Mouse (Mus musculus): Measurements from ENCODE around the gene Zmynd19.
A peak's percentile ranks its signal among the peaks of the same experiment; 100 is the strongest.

The Zmynd19 gene

GRCm38 (mm10) chr2:24949421-24950188 lies at the start of gene Zmynd19:
TSS of gene Zmynd19 (plus strand) at chr2:24949792.
- DNase-seq (ENCODE audit: low spot score): peak; percentile 97

DNA sequence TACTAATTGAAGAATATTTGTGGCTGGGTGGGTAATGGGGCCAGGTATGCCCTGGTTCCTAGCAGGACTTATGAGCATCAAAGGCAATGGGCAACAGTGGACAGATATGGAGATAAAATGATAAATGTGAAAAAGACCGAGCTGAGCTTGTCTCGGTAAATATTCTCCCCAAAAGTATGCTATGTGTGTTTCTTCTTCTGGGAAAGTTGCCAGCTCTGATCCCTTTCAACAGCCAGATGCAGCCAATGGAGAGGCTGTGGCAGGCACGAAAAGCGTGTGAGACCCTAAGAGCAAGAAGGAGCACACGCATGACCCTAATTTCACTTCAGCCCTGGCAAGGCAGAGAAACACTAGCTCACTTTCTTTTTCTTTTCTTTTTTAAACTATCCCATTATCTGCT lies 48.5 kb upstream of the Zmynd19 start:
- DNase-seq (ENCODE audit: low spot score): no peak

GRCm38 (mm10) chr2:24902999-24903398 lies 46.6 kb upstream of the Zmynd19 start:
- DNase-seq (ENCODE audit: low spot score): no peak

DNA sequence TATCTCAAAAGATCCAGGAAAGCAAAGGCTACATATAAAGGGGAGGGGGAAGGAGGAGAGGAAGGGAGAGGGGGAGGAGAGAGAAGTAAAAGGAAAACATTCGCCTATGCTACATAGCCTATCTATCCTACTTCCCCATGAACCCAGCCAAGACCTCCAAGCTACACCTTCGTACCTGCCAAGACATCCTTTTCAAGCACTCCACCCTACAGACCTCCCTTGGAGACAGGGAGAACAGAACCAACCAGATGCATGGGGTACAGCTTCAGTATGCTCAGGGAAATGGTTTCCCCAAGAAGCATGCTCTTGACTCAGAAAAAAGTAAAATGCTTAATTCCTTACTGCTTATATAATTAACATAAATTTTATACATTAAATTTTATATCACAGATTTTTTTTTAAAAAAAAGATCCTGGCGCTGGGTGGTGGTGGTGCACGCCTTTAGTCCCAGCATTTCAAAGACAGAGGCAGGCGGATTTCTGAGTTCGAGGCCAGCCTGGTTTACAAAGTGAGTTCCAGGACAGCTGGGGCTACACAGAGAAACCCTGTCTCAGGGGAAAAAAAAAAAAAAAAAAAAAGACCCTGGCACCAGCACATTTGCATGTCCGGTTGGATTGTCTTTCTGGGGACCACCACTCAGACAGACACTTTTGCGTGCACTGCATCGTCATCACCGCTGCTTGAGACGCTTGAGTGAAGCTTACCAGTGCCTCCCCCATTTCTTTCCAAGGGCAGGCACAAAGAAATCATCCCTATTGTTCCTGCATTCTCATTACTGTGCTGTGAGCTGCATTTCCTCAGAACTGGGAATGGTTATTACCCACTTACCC lies 44.6 kb upstream of the Zmynd19 start:
- no peak for DNase-seq (ENCODE audit: low spot score)

- DNase-seq (ENCODE audit: low spot score): no peak
Observed at GRCm38 (mm10) chr2:24905653-24906155, 43.9 kb upstream of the Zmynd19 start.

DNA sequence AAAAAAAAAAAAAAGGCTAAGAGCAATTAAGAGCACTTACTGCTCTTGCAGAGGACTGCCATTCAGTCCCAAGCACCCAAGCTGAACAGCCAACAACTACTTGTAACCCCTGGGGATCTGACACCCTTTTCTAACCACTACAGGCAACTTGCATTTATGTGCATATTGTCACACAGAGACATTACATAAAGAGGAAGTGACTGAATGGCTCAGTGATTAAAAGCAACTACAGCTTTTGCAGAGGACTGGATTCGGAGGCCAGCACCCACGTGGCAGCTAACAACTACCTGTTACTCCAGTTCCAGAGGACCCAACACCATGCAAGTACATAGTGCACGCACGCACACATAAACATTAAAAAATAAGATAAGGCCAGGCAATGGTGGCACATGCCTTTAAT lies 39.1 kb upstream of the Zmynd19 start:
- DNase-seq (ENCODE audit: low spot score): no peak

DNA sequence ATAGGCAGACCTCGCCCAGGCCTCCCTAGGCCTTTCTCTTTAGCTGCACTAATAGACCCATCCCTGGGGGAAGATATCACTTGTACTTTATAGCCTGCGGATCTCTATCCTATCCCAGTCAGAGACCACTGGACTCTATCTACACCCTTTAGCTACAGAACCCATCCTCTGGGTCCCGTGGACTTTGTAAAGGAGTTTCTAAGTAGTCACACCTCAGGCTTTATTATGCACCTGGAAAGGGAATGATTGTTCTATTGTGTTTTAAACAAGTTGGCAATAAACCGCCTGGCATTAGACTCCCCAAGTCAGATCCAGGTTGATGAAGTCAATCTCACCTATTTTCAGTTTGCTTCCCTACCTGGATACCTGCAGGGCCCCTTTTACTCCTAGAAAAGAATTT lies 37.4 kb upstream of the Zmynd19 start:
- DNase-seq (ENCODE audit: low spot score): no peak

- no peak for DNase-seq (ENCODE audit: low spot score)
Observed at GRCm38 (mm10) chr2:24912589-24912988, 37.0 kb upstream of the Zmynd19 start.

DNA sequence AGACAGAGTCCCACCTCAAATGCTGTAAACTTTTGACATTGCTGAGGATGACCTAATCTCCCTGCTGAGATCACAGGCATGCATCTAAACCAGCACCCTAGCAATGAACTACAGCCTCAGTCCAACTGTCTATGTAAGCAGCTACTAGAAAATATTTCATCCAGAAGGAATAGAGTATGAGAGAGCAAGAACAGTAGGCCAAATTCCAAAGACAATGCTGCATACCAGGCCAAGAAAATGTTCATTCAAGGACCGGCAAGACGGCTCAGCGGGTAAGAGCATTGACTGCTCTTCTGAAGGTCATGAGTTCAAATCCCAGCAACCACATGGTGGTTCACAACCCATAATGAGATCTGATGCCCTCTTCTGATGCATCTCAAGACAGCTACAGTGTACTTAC lies 34.8 kb upstream of the Zmynd19 start:
- no peak for DNase-seq (ENCODE audit: low spot score)

DNA sequence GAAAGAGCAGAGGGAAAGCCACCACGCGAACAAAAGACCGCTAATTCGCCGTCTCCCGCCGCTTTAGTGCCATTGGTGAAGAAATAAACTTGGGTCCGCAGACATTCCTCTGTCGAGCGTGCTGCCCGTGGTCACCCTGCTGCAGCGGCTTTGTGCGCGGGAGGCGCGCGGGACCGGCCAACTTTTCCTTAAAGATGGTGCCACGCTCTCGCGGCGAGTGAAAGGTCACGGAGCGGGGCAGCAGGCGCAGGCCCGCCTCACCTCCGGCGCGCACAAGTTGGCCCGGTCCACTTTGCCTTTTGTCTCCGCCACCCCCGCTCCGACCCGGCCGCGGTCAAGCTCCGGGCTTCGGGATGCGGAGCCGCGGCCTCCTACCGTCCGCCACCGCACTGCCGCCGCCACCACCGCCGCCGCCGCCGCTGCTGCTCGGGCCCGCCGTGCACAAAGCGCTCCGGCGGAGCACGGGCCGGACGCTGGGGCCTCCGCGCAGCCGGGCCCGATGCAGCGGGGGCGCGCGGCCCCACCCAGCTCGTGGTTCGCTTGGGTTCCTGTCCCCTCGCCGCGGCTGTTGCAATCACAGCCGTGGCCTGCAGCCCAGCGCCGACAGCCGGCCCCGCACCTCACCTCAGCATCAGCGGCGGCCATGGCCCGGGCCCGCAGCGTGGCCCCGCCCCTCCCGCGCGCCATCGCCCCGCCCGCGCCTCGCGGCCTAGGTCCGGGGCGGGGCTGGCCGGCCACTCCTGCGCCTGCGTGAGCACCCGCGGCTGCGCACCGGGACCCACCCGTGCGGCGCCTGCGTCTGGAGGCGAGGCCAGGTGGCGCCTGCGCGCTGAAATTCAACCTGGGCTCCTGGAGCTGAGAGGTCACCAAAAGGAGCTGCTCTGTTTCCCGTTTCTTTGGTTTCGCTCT lies 30.4 kb upstream of the Zmynd19 start, which contains the start of gene Ehmt1:
Ehmt1 (minus strand) TSS at position 685 of the 909 bp plus-strand sequence.
- peak; percentile 94 for DNase-seq (ENCODE audit: low spot score)

DNA sequence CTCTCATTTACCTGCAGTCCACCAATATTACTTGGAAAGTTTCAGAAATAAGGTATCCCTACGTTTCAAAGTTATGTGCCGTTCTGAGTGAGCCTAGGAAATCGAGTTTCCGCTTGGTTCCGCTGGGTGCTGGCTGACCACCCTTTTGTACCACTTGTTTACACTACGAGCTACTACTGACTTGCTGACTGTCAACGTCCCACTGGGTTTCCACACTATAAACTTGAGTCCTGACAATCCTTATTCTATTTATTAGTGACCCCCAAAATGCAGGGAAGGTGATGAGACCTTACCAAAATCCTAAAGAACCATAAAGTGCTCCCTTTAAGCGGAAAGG lies 29.8 kb upstream of the Zmynd19 start:
- DNase-seq (ENCODE audit: low spot score): no peak

DNA sequence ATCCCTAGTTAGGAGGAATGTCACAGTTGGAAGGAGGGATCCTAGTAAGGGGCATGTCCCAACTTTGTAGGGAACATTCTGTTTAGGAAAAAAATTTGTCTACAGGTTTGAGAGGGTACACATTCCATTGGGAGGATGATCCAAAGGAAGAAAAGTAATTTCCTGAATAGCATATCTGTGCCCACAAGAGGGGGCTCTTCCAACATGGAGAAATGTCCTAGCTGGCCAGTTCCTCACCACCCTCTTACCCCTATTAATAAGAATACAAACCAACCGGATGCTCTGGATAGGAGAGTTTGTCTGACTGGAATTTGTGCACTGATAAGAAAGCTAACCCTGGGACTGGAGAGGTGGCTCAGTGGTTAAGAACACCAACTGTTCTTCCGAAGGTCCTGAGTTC lies 26.0 kb upstream of the Zmynd19 start:
- DNase-seq (ENCODE audit: low spot score): no peak

DNA sequence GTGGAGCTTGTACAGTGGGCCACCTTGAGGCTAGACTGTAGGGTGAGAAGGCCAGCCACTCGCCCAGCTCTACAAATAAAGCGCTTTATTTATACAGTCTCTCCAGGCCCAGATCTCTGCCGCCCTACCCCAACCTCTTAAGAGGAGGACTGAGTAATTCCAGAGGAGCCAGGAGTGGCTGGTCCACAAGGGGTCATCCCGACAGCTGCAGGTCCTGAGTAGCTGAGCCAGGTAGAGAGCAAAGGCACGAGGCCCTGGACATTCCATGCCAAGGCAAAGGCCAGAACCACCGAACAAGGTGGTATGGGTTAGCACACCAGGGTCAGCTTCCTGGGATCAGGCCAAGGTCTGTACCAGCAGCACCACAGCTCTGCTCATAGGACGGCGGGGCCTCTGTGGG lies 24.3 kb upstream of the Zmynd19 start:
- DNase-seq (ENCODE audit: low spot score): no peak

- DNase-seq (ENCODE audit: low spot score): no peak
Observed at GRCm38 (mm10) chr2:24926345-24926964, 23.1 kb upstream of the Zmynd19 start.

GRCm38 (mm10) chr2:24926965-24927358 lies 22.6 kb upstream of the Zmynd19 start:
- DNase-seq (ENCODE audit: low spot score): no peak

GRCm38 (mm10) chr2:24927810-24928479 lies 21.6 kb upstream of the Zmynd19 start:
- DNase-seq (ENCODE audit: low spot score): no peak

GRCm38 (mm10) chr2:24929119-24929518 lies 20.5 kb upstream of the Zmynd19 start:
- DNase-seq (ENCODE audit: low spot score): no peak

DNA sequence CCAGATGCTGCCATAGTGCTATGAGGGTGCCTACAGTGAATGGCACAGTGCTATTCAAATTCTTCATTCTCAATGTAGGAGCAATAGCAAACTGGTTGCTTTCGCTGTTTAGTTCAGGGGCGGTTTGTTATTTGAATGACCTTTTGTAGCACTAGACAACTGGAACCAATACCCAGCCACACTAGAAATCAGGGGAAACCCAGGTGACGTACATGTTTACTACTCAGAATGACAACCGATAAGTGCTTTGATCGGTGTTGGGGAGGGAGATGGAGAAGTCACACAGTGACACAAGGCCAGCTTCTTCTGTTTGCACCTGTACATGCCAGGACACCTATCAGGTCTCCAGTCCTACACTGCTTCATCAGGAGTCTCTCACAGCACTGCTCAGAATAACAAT lies 20.0 kb upstream of the Zmynd19 start:
- no peak for DNase-seq (ENCODE audit: low spot score)

DNA sequence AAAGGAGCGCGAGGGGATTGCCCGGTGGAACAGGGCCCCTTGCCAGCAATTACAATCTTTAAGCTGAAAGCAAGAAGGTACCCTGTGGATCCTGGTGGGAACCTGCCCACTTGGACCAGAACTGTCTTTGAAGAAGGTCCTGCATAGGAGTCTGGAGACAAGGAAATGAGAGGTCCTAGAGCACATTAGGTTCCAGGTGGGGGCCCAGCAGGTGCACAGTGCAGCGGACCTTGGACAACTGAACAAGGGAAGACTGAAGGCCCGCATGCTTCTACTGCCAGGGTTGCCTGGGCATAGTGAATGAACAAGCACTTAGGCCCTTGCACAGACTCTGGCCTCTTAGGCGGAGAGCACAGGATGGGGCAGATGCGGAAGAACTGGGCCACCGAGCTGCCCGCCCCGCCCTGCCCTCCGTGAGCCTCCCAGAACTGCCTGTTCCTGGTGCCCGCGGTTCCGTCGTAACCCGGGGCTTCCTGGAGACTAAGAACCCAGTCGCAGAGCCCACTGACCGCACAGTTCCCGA lies 15.1 kb upstream of the Zmynd19 start:
- no peak for DNase-seq (ENCODE audit: low spot score)

- DNase-seq (ENCODE audit: low spot score): peak; percentile 89
Observed at GRCm38 (mm10) chr2:24935057-24935796, 14.4 kb upstream of the Zmynd19 start, which contains the start of gene Arrdc1. TSS of gene Arrdc1 (minus strand) at chr2:24935252.

Measured in layer of hippocampus, adult 11-12 months (tissue).